Mouse (Mus musculus): ENCODE measurements around the gene Colgalt2.

Gene Colgalt2

GRCm38 (mm10) chr1:152534531-152534930, 134.9 kb downstream of the Colgalt2 start:
- no peak for DNase-seq (ENCODE audit: low read depth, low spot score)

GRCm38 (mm10) chr1:152536416-152537018, 136.9 kb downstream of the Colgalt2 start:
- DNase-seq (ENCODE audit: low read depth, low spot score), result no peak

GRCm38 (mm10) chr1:152537186-152537585, 137.6 kb downstream of the Colgalt2 start:
- DNase-seq (ENCODE audit: low read depth, low spot score), result no peak

- DNase-seq (ENCODE audit: low read depth, low spot score), result no peak
These were observed 139.2 kb downstream of the Colgalt2 start for GRCm38 (mm10) chr1:152538817-152539216.

- DNase-seq (ENCODE audit: low read depth, low spot score), result no peak
These were observed 140.8 kb downstream of the Colgalt2 start for GRCm38 (mm10) chr1:152540304-152540887.

GRCm38 (mm10) chr1:152542747-152543378, 143.2 kb downstream of the Colgalt2 start:
- DNase-seq (ENCODE audit: low read depth, low spot score), result no peak

- no peak for DNase-seq (ENCODE audit: low read depth, low spot score)
These were observed 144.0 kb downstream of the Colgalt2 start for GRCm38 (mm10) chr1:152543449-152544159.

- no peak for DNase-seq (ENCODE audit: low read depth, low spot score)
These were observed 149.6 kb downstream of the Colgalt2 start for GRCm38 (mm10) chr1:152549061-152549738.

GRCm38 (mm10) chr1:152550544-152550943, 150.9 kb downstream of the Colgalt2 start:
- DNase-seq (ENCODE audit: low read depth, low spot score), result no peak

- no peak for DNase-seq (ENCODE audit: low read depth, low spot score)
These were observed 151.3 kb downstream of the Colgalt2 start for GRCm38 (mm10) chr1:152550973-152551372.

- no peak for DNase-seq (ENCODE audit: low read depth, low spot score)
These were observed 154.4 kb downstream of the Colgalt2 start for GRCm38 (mm10) chr1:152553912-152554547.

- DNase-seq (ENCODE audit: low read depth, low spot score), result peak; percentile 36
These were observed 156.4 kb downstream of the Colgalt2 start for GRCm38 (mm10) chr1:152555944-152556573.

GRCm38 (mm10) chr1:152556576-152557281, 157.1 kb downstream of the Colgalt2 start:
- no peak for DNase-seq (ENCODE audit: low read depth, low spot score)

All from retina, postnatal 7 days (tissue).